Mouse (Mus musculus): ENCODE measurements around the gene Lrch1.

Lrch1 gene

DNA sequence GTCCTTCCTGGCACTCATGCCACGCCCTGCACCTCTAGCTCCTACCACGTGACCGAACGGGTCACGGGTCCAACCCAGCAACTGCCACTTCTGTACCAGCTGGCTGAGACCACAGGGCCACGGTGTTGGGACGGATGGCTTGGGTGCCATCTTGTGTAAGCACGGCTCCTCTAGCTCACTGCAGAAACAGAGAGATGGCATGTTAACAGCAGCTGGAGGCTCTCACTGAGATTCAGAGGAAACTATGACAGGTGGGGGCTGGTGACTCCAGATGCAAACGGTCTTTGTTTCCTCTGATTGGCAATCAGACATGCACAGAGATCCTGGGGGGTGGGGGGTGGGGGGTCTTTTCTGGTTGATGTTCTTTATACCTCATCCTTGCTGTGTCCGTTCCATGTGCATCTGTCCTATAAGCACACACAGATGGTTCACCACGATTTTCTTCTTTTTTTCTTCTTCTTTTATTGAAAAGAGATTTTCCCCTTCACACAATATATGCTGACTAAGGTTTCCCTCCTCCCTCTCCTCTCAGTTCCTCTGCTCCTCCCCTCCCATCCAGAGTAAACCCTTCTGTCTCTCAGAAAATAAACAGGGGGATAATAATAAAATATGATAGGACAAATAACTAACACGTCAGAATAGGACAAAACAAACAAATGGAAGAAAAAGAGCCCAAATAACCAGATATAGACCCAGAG lies 25.5 kb downstream of the Lrch1 start:
- DNase-seq (ENCODE audit: low spot score in 2 of 2), result no peak

DNA sequence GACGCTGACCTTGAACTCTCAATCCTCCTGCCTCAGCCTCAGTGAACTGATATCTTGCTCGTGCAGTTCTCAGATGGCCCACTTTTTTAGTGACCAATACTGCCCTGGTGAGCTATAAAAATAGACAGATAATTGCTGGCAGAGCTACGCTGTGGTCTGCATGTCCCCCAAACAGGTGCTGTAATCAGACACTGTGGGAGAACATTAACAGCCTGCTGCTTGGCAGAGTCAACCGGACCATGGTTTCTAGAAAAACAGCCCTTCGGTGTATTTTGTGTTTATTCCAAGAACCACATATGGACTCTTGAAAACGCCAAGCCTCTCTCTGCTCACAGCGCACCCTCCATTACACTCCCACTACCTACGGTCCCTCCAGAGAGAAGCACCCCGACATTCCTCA lies 26.2 kb downstream of the Lrch1 start:
- DNase-seq (ENCODE audit: low spot score in 2 of 2), result no peak

DNA sequence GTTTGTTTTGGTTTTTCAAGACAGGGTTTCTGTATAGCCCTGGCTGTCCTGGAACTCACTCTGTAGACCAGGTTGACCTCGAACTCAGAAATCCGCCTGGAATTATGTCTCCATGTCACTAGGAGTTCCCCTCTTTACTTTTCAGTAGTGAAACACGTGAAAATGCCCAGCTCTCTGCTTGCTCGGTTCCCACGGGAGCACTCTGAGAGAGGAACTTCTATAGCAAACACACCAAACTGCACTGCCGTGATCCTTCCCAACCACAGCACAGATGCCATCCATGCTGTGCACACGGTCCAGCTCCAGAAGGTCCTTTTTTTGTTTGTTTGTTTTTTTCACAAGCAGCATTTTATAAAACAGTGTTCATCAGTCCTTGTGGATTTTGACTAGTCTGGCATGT lies 28.5 kb downstream of the Lrch1 start:
- DNase-seq (ENCODE audit: low spot score in 2 of 2), result no peak

DNA sequence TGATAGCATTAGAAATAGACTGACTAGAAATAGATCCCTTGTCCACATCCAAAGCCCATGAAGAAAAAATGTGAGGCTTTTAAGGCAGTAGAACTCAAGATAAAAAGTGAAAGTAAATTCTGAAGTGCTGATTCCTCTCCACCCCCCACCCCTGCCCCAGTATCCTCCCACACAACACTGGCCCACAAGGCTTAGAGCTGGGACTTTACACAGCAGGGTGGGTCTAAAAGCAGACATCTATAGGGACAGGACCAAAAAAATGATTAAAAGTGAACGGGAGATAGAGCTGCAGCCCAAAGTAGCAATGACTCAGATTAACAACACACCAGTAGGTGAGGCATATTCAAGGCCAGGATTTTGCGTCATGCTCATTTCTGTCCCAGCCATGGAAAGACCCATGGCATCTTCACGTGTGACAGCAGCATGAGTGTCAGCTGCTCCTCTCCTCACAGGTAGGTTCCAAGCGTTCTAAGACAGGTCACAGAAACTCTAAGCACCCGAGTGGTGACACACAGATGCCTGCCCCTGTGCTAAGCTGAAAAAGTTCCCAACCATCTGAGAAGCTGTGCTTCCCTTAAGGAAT lies 29.1 kb downstream of the Lrch1 start:
- DNase-seq (ENCODE audit: low spot score in 2 of 2), result no peak

- DNase-seq (ENCODE audit: low spot score in 2 of 2), result no peak
Observed at GRCm38 (mm10) chr14:74917504-74918124, 30.1 kb downstream of the Lrch1 start.

- DNase-seq (ENCODE audit: low spot score in 2 of 2), result no peak
Observed at GRCm38 (mm10) chr14:74916691-74917090, 31.0 kb downstream of the Lrch1 start.

DNA sequence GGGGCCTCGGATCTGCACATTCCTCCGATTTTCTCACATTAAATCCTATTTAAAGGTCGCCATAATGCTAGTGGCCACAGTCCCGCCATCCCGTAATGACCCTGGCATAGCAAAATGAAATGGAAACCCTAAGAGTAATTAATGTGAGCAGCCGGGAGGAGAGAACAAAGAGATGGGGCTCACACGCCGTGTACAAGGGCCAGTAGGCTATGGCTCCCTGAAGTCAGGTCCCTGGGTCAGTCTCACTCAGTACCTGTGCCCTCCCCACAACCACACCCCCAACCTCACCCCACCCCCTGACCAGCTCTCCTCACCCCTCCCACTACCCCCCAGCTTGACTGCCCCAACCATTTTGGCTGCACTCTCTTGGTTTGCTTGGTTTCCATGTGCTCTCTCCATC lies 31.6 kb downstream of the Lrch1 start:
- no peak for DNase-seq (ENCODE audit: low spot score in 2 of 2)

DNA sequence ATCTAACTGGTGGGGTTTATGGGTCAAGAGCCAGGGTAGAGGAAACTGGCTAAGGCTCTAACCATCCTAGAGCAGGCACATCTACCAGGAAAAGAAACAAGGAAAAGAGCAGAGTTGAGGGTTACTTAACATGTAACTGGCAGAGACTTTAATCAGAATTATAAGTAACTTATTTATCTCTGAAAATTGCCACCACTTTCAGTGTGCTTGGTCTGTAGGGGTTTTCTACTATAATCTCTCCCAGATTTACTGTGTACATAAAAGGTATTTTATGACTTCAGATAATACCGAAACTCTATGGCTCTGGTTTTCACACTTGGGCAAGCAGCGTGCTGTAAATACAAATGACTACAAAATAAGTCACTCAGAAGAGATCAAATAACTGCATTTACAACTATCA lies 32.0 kb downstream of the Lrch1 start:
- DNase-seq (ENCODE audit: low spot score in 2 of 2), result no peak

- peak; percentile 68 to 82 for DNase-seq (ENCODE audit: low spot score in 2 of 2)
Observed at GRCm38 (mm10) chr14:74915025-74915424, 32.7 kb downstream of the Lrch1 start.

- no peak for DNase-seq (ENCODE audit: low spot score in 2 of 2)
Observed at GRCm38 (mm10) chr14:74913381-74914230, 34.1 kb downstream of the Lrch1 start.

DNA sequence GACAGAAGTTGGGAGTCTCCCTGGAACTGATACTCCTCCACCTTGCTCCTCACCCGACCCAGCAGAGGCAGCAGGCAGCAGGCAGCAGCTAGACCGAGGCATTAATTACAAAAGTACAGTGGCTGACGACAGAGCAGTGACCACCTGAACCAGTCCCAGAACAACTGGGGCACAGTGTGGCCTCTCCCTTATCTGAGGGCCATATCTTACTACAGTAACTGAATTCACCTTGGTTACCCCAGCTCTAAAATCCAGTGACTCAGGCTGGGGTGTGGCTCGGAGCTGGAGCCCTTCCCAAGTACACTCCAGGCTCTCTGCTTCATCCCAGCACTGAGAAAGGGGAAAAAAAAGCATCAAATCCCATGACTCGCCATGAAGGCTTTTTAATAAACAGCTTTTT lies 37.3 kb downstream of the Lrch1 start:
- no peak for DNase-seq (ENCODE audit: low spot score in 2 of 2)

DNA sequence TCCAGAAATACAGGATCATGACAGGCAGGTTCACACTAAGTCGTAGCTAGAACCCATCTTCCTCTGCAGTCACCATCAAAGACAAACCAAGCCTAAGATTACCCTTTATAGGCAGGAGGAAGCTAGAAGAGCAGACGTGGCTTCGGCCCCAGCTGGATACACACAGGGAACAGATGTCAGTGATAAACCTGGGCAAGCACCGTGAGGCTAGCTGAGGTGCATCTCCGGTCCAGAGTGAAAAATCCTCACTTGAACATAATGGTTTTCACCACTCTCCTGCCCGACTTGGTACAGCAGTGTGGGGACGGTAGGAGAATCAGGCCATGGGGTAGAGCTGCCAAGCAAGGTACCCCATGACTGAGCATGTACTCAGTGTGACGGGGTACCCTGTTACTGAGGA lies 38.7 kb downstream of the Lrch1 start:
- no peak for DNase-seq (ENCODE audit: low spot score in 2 of 2)

- no peak for DNase-seq (ENCODE audit: low spot score in 2 of 2)
Observed at GRCm38 (mm10) chr14:74908250-74908649, 39.4 kb downstream of the Lrch1 start.

- no peak for DNase-seq (ENCODE audit: low spot score in 2 of 2)
Observed at GRCm38 (mm10) chr14:74907706-74908105, 40.0 kb downstream of the Lrch1 start.

GRCm38 (mm10) chr14:74905990-74906389 lies 41.7 kb downstream of the Lrch1 start:
- DNase-seq (ENCODE audit: low spot score in 2 of 2), result no peak

- no peak for DNase-seq (ENCODE audit: low spot score in 2 of 2)
Observed at GRCm38 (mm10) chr14:74904442-74904841, 43.2 kb downstream of the Lrch1 start.

- no peak for DNase-seq (ENCODE audit: low spot score in 2 of 2)
Observed at GRCm38 (mm10) chr14:74903047-74903446, 44.6 kb downstream of the Lrch1 start.

- no peak for DNase-seq (ENCODE audit: low spot score in 2 of 2)
Observed at GRCm38 (mm10) chr14:74900705-74901369, 46.8 kb downstream of the Lrch1 start.

DNA sequence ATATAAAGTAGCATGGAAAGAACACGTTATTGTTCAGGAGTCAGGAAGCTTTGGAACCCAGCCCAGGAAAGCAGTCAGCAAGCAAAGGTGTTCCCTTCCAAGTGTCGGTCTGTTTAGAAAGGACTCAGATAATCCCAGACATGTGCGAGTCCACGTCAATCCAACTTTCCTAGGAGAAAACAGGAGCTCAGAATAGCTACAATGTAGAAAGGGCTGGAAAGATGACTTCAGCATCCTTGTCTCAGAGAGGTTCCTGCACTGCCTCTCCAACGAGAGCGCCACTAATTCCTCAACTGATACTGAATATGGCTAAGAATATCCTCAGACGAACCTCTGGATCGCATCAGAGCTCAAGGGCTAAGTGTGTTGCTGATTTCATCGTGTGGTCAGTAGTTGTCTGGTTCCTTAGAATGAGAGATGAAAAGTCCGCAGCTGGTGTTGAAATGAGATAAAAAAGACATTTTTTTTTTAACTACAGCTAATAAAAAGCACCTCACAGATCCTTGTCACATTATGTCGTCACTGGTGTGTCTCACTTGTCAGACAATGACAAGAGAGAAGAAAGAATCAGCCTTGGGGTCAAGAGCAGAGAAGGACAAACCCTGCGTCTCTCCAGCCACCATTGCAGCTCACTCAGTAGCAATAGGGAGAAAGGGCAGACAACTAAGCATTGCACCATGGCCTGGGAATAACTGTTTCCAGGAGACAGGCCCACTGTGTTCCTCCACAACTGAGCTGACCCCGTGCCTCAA lies 47.5 kb downstream of the Lrch1 start:
- DNase-seq (ENCODE audit: low spot score in 2 of 2), result no peak

DNA sequence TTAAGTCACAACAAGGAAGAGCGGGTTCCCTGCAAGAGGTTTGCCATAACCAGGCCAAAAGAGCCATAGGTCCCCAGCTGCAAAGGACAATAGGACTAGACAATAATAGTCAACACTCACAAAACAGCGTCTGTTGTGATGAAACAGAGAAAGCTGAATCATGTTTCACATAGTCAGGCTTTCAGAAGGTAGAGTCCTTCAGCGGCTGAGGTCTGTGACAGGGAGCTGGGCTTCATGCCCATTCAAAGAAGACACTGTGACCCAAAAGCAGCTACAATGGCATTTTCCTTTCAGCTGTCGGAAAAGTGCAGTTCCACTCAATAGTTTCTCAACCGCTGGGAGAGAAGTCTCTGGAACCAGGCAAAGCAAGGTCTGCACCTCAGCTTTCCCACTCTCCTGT lies 48.7 kb downstream of the Lrch1 start:
- no peak for DNase-seq (ENCODE audit: low spot score in 2 of 2)

DNA sequence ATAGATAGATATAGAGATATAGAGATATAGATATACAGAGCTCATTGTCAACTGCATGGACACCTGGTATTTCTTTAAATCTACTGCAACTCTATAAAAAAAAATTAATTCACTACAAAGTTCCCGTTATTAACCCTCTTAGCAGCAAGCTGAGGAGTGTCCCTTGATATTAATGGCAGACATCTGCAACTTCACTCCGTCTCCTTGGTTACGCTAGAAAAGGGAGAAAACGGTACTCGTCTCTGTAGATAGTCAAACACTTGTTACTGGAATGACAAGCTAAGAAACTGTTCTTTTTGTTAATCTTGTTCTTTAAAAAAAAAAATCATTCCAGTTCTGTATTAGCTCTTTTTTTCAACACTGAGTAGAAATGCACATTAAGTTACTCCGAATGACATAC lies 54.0 kb downstream of the Lrch1 start:
- no peak for DNase-seq (ENCODE audit: low spot score in 2 of 2)

All from frontal cortex, postnatal 36 days (tissue).